Mouse (Mus musculus) bone marrow, adult 2 months (tissue): ENCODE measurements at regions not wholly inside any gene's neighbourhood (a gene's known extent, or its start where the extent isn't known, plus 50 kb on each side); places are given as distances from the start of the nearest gene placed in this dataset.

ENCODE experiments used
- CTCF ChIP-seq: fragments of 200-500 bp; IDR thresholded peaks from 2 replicates; pipeline ENCODE4 v1.5.1; 2011; ENCODE audit warnings: low read length, control low read depth; ENCODE audit not compliant: control insufficient read depth, insufficient read depth
- POLR2A ChIP-seq: fragments of 200-500 bp; IDR thresholded peaks from 2 replicates; pipeline ENCODE4 v1.6.1; 2011; ENCODE audit warnings: low read depth, mild to moderate bottlenecking, control low read depth, low read length, borderline replicate concordance; ENCODE audit not compliant: control insufficient read depth

- TF ChIP-seq POLR2A (no peak), CTCF (no peak)
Observed at GRCm38 (mm10) chr11:112443890-112444289, 338.1 kb upstream of the Sox9 start.
